Mouse (Mus musculus): ENCODE data around the gene Als2. TPM values are rescaled to one million over a fixed set of nuclear protein-coding genes. Genes with fewer than 3 reads are reported as not detected.

The Als2 gene
- polyA plus RNA-seq, 1 experiment from 2014 or later, result 19.2 TPM

DNA sequence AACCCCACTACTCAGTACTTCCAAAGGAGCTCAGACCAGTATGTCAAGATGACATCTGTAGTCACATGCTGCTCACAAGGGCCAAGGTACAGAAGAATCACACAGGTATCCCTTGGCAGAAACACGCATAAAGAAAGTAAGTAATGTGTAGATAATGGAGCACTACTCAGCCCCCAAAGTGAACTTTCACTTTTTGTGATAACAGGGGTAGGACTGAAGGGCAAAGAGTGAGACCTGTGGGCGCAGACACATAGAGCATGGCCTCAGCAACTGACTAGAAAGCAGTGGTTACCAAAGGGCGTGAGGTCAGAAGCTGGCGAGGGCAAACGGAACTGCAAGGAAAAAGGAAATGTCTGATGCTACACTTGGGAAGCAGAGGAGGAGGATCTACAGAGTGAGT is 36.1 kb downstream of the Als2 start:
- ATAC-seq (ENCODE audit: low read depth), result no peak
- no peak overlapping the region for H3K27ac ChIP-seq (ENCODE audit: low read depth, low read length)
- H3K27me3 ChIP-seq (ENCODE audit: control insufficient read depth, insufficient read depth, low read length), result no peaks in the 10 kb centered on the region
- H3K36me3 ChIP-seq (ENCODE audit: control insufficient read depth, insufficient read depth, low read length), result peaks cover 18% of the 10 kb centered on the region
- 93% methylated on average over 5 of the region's 5 CpGs for WGBS
- H3K4me3 ChIP-seq (ENCODE audit: low read depth, low read length), result no peak overlapping the region
- H3K4me1 ChIP-seq (ENCODE audit: control insufficient read depth, insufficient read depth, low read length), result no peaks in the 10 kb centered on the region
- H3K4me2 ChIP-seq (ENCODE audit: low read depth, low read length), result no peak overlapping the region
- no peaks in the 10 kb centered on the region for H3K9me3 ChIP-seq (ENCODE audit: control insufficient read depth, low read length)
- no peak overlapping the region for H3K9ac ChIP-seq (replicated peaks; ENCODE audit: low read depth, low read length)

- no peaks in the 10 kb centered on the region for H3K9me3 ChIP-seq (ENCODE audit: control insufficient read depth, low read length)
- no peak for ATAC-seq (ENCODE audit: low read depth)
- H3K4me1 ChIP-seq (ENCODE audit: control insufficient read depth, insufficient read depth, low read length), result no peaks in the 10 kb centered on the region
- H3K36me3 ChIP-seq (ENCODE audit: control insufficient read depth, insufficient read depth, low read length), result peaks cover 34% of the 10 kb centered on the region; the same call in 1 of the 2 replicates
- H3K4me2 ChIP-seq (ENCODE audit: low read depth, low read length), result no peak overlapping the region
- 65% methylated on average over 6 of the region's 6 CpGs for WGBS
- H3K9ac ChIP-seq (replicated peaks; ENCODE audit: low read depth, low read length), result no peak overlapping the region
- no peaks in the 10 kb centered on the region for H3K27me3 ChIP-seq (ENCODE audit: control insufficient read depth, insufficient read depth, low read length)
- no peak overlapping the region for H3K27ac ChIP-seq (ENCODE audit: low read depth, low read length)
- H3K4me3 ChIP-seq (ENCODE audit: low read depth, low read length), result no peak overlapping the region
These were observed 42.1 kb downstream of the Als2 start for GRCm38 (mm10) chr1:59194979-59195378.

GRCm38 (mm10) chr1:59187786-59188185 is 49.2 kb downstream of the Als2 start:
- peaks cover 29% of the 10 kb centered on the region for H3K36me3 ChIP-seq (ENCODE audit: control insufficient read depth, insufficient read depth, low read length)
- WGBS, result 82% methylated on average over 5 of the region's 5 CpGs

DNA sequence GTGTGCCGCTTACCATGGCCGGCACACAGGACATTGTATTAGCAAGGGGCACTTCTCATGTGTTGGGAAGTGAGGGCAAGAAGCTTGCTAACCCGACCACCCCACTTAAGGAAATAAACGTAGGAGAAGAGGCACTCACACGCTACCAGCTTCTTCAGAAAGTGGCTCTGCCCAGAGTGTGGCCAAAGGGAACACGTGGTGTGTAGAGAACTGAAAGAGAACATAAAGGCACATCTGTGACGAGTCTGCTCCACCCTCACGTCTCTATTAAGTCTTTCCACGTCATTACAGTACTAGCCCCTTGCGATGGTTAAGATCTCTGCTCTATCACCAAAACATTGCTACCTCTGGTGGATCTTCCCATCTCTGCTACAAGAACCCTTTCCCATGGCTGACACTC is 50.7 kb downstream of the Als2 start:
- WGBS, result 89% methylated on average over 10 of the region's 10 CpGs
- Histone ChIP-seq H3K27me3 (ENCODE audit: control insufficient read depth, insufficient read depth, low read length) (no peaks in the 10 kb centered on the region), H3K27ac (ENCODE audit: low read depth, low read length) (no peak overlapping the region), H3K9ac (replicated peaks; ENCODE audit: low read depth, low read length) (no peak overlapping the region), H3K4me1 (ENCODE audit: control insufficient read depth, insufficient read depth, low read length) (no peaks in the 10 kb centered on the region), H3K9me3 (ENCODE audit: control insufficient read depth, low read length) (no peaks in the 10 kb centered on the region), H3K36me3 (ENCODE audit: control insufficient read depth, insufficient read depth, low read length) (peaks cover 25% of the 10 kb centered on the region), H3K4me2 (ENCODE audit: low read depth, low read length) (no peak overlapping the region), H3K4me3 (ENCODE audit: low read depth, low read length) (no peak overlapping the region)
- no peak for ATAC-seq (ENCODE audit: low read depth)

More at GRCm38 (mm10) chr1:59187786-59188185, 49.2 kb downstream of the Als2 start:
- Histone ChIP-seq H3K9ac (replicated peaks; ENCODE audit: low read depth, low read length) (no peak overlapping the region), H3K27me3 (ENCODE audit: control insufficient read depth, insufficient read depth, low read length) (no peaks in the 10 kb centered on the region), H3K4me2 (ENCODE audit: low read depth, low read length) (no peak overlapping the region), H3K27ac (ENCODE audit: low read depth, low read length) (no peak overlapping the region), H3K4me3 (ENCODE audit: low read depth, low read length) (no peak overlapping the region), H3K9me3 (ENCODE audit: control insufficient read depth, low read length) (no peaks in the 10 kb centered on the region), H3K4me1 (ENCODE audit: control insufficient read depth, insufficient read depth, low read length) (no peaks in the 10 kb centered on the region)
- no peak for ATAC-seq (ENCODE audit: low read depth)

DNA sequence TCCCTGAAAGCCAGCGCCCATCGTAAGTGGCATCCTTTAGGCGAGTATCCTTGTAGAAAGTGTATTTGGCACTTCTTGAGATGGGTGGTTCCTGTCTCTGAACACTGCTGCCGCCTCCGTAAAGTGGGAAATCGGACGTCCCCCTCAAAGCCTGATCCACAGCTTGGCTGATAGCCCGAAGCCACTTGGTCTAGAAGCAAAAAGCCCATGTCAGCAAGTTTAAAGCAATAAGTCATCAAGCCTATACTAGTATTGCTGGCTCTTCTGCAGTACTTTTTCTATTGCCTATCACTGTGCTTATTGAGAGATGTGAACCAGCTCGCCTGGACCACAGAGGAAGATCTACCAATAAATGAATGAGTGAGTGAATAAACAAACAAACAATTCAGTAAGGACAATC is 51.6 kb downstream of the Als2 start:
- Histone ChIP-seq H3K9me3 (ENCODE audit: control insufficient read depth, low read length) (no peaks in the 10 kb centered on the region), H3K27ac (ENCODE audit: low read depth, low read length) (no peak overlapping the region), H3K9ac (replicated peaks; ENCODE audit: low read depth, low read length) (no peak overlapping the region), H3K27me3 (ENCODE audit: control insufficient read depth, insufficient read depth, low read length) (no peaks in the 10 kb centered on the region), H3K4me1 (ENCODE audit: control insufficient read depth, insufficient read depth, low read length) (no peaks in the 10 kb centered on the region), H3K4me2 (ENCODE audit: low read depth, low read length) (no peak overlapping the region), H3K36me3 (ENCODE audit: control insufficient read depth, insufficient read depth, low read length) (peaks cover 18% of the 10 kb centered on the region), H3K4me3 (ENCODE audit: low read depth, low read length) (no peak overlapping the region)
- WGBS, result 90% methylated on average over 9 of the region's 9 CpGs
- ATAC-seq (ENCODE audit: low read depth), result no peak

- no peak overlapping the region for H3K4me3 ChIP-seq (ENCODE audit: low read depth, low read length)
- no peak for ATAC-seq (ENCODE audit: low read depth)
- no peaks in the 10 kb centered on the region for H3K9me3 ChIP-seq (ENCODE audit: control insufficient read depth, low read length)
- no peaks in the 10 kb centered on the region for H3K4me1 ChIP-seq (ENCODE audit: control insufficient read depth, insufficient read depth, low read length)
- H3K9ac ChIP-seq (replicated peaks; ENCODE audit: low read depth, low read length), result no peak overlapping the region
- WGBS, result over 99% methylated on average over 4 of the region's 4 CpGs
- H3K27ac ChIP-seq (ENCODE audit: low read depth, low read length), result no peak overlapping the region
- no peaks in the 10 kb centered on the region for H3K27me3 ChIP-seq (ENCODE audit: control insufficient read depth, insufficient read depth, low read length)
- H3K4me2 ChIP-seq (ENCODE audit: low read depth, low read length), result no peak overlapping the region
- peaks cover 29% of the 10 kb centered on the region for H3K36me3 ChIP-seq (ENCODE audit: control insufficient read depth, insufficient read depth, low read length)
These were observed 54.0 kb downstream of the Als2 start for GRCm38 (mm10) chr1:59183045-59183444.

- ATAC-seq (ENCODE audit: low read depth), result no peak
- H3K9me3 ChIP-seq (ENCODE audit: control insufficient read depth, low read length), result no peaks in the 10 kb centered on the region
These were observed 54.7 kb downstream of the Als2 start for GRCm38 (mm10) chr1:59182373-59182772.

DNA sequence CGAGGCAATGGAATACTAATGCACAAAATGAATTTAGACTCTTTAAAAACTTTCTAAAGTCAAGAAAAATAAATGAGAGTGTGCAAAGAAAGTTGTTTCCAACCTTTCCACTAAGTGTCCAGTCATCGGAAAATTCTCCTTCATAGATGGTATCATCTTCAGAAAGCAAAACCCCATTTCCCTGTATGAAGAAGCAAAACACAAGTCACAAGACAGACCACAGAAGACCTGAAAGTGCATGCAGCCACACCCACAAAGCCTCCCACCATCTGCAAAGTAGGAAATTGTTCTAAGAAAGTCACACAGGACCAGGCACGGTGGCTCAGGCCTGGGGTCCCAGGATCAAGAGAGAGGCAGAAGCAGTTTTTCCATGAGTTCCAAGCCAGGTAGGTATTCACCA is 57.0 kb downstream of the Als2 start:
- H3K27me3 ChIP-seq (ENCODE audit: control insufficient read depth, insufficient read depth, low read length), result no peaks in the 10 kb centered on the region
- ATAC-seq (ENCODE audit: low read depth), result no peak
- H3K4me3 ChIP-seq (ENCODE audit: low read depth, low read length), result no peak overlapping the region
- H3K36me3 ChIP-seq (ENCODE audit: control insufficient read depth, insufficient read depth, low read length), result peaks cover 34% of the 10 kb centered on the region
- no peak overlapping the region for H3K9ac ChIP-seq (replicated peaks; ENCODE audit: low read depth, low read length)
- H3K27ac ChIP-seq (ENCODE audit: low read depth, low read length), result no peak overlapping the region
- H3K4me1 ChIP-seq (ENCODE audit: control insufficient read depth, insufficient read depth, low read length), result no peaks in the 10 kb centered on the region
- 97% methylated on average over 3 of the region's 3 CpGs for WGBS
- H3K4me2 ChIP-seq (ENCODE audit: low read depth, low read length), result no peak overlapping the region
- H3K9me3 ChIP-seq (ENCODE audit: control insufficient read depth, low read length), result no peaks in the 10 kb centered on the region

More at GRCm38 (mm10) chr1:59182373-59182772, 54.7 kb downstream of the Als2 start:
- H3K36me3 ChIP-seq (ENCODE audit: control insufficient read depth, insufficient read depth, low read length), result peaks cover 36% of the 10 kb centered on the region
- H3K9ac ChIP-seq (replicated peaks; ENCODE audit: low read depth, low read length), result no peak overlapping the region
- 100% methylated on average over 2 of the region's 2 CpGs for WGBS
- no peak overlapping the region for H3K4me3 ChIP-seq (ENCODE audit: low read depth, low read length)
- H3K4me2 ChIP-seq (ENCODE audit: low read depth, low read length), result no peak overlapping the region
- H3K27me3 ChIP-seq (ENCODE audit: control insufficient read depth, insufficient read depth, low read length), result no peaks in the 10 kb centered on the region
- H3K27ac ChIP-seq (ENCODE audit: low read depth, low read length), result no peak overlapping the region
- H3K4me1 ChIP-seq (ENCODE audit: control insufficient read depth, insufficient read depth, low read length), result no peaks in the 10 kb centered on the region

- H3K9me3 ChIP-seq (ENCODE audit: control insufficient read depth, low read length), result no peaks in the 10 kb centered on the region
- H3K27ac ChIP-seq (ENCODE audit: low read depth, low read length), result no peak overlapping the region
- H3K27me3 ChIP-seq (ENCODE audit: control insufficient read depth, insufficient read depth, low read length), result no peaks in the 10 kb centered on the region
- no peak overlapping the region for H3K4me3 ChIP-seq (ENCODE audit: low read depth, low read length)
- H3K36me3 ChIP-seq (ENCODE audit: control insufficient read depth, insufficient read depth, low read length), result peaks cover 38% of the 10 kb centered on the region
- WGBS, result 95% methylated on average over 10 of the region's 10 CpGs
- H3K9ac ChIP-seq (replicated peaks; ENCODE audit: low read depth, low read length), result no peak overlapping the region
- no peaks in the 10 kb centered on the region for H3K4me1 ChIP-seq (ENCODE audit: control insufficient read depth, insufficient read depth, low read length)
- no peak overlapping the region for H3K4me2 ChIP-seq (ENCODE audit: low read depth, low read length)
- no peak for ATAC-seq (ENCODE audit: low read depth)
These were observed 58.6 kb downstream of the Als2 start for GRCm38 (mm10) chr1:59178401-59178800.
